Mouse (Mus musculus) stomach, embryonic 16.5 days (tissue): ENCODE measurements around the gene Gal3st4. TPM values are rescaled to one million over a fixed set of nuclear protein-coding genes. Genes with fewer than 3 reads are reported as not detected.
"Not testable (repeated sequence)": the region's sequence is repeated elsewhere in the genome, so short reads cannot be mapped to it uniquely, and the experiment has no call there.

Source experiments
- ATAC-seq: fragments of 200-750 bp; cut with Nextera tagmentation; 2 replicates; pipeline ENCODE4 v1.8.0; 2017; ENCODE audit warnings: moderate number of reproducible peaks, moderate TSS enrichment; ENCODE audit not compliant: insufficient read depth, low FRiP score
- H3K27ac ChIP-seq: fragments of 300-500 bp; sonication (generic); 2 replicates; pipeline ENCODE4 v1.5.1; 2014; ENCODE audit warnings: low read length
- H3K27me3 ChIP-seq: fragments of 300-500 bp; sonication (generic); 2 replicates; pipeline ENCODE4 v1.6.1; 2014; ENCODE audit warnings: low read length, control low read depth, mixed read lengths; ENCODE audit not compliant: control insufficient read depth, insufficient read depth
- H3K36me3 ChIP-seq: fragments of 300-500 bp; sonication (generic); 2 replicates; pipeline ENCODE4 v1.6.1; 2014; ENCODE audit warnings: low read length; ENCODE audit not compliant: control insufficient read depth, insufficient read depth
- H3K4me1 ChIP-seq: fragments of 300-500 bp; sonication (generic); 2 replicates; pipeline ENCODE4 v1.6.1; 2014; ENCODE audit warnings: low read length, control low read depth, mixed read lengths; ENCODE audit not compliant: control insufficient read depth, insufficient read depth
- H3K4me2 ChIP-seq: fragments of 300-500 bp; sonication (generic); 2 replicates; pipeline ENCODE4 v1.6.1; 2014; ENCODE audit warnings: low read depth, low read length, mixed read lengths
- H3K4me3 ChIP-seq: fragments of 300-500 bp; sonication (generic); replicated peaks from 2 replicates; pipeline ENCODE4 v1.5.1; 2014; ENCODE audit warnings: mild to moderate bottlenecking, low read length
- H3K9ac ChIP-seq: fragments of 300-500 bp; sonication (generic); 2 replicates; pipeline ENCODE4 v1.6.1; 2014; ENCODE audit warnings: low read length
- H3K9me3 ChIP-seq: fragments of 300-500 bp; sonication (generic); replicated peaks from 2 replicates; pipeline ENCODE4 v1.6.1; 2016; ENCODE audit warnings: low read length, control low read depth; ENCODE audit not compliant: control insufficient read depth
- WGBS: fragments of 180-500 bp; shearing (Covaris S2); extraction: QIAGEN DNeasy Blood & Tissue Kit; methylation state at CpG from one replicate; pipeline ENCODE4 v1.1.7; 2014; 5-methylcytosine and 5-hydroxymethylcytosine counted together
- polyA plus RNA-seq: library from polyadenylated mRNA; unstranded; fragments of >200 nt; fragmentation: Nextera tagmentation; extraction: Ambion mirVana; gene quantifications from 2 replicates; pipeline ENCODE4 v1.2.1, GENCODE M21; 2015

Gal3st4 gene
- polyA plus RNA-seq, 1 experiment from 2014 or later: 3.8 TPM

DNA sequence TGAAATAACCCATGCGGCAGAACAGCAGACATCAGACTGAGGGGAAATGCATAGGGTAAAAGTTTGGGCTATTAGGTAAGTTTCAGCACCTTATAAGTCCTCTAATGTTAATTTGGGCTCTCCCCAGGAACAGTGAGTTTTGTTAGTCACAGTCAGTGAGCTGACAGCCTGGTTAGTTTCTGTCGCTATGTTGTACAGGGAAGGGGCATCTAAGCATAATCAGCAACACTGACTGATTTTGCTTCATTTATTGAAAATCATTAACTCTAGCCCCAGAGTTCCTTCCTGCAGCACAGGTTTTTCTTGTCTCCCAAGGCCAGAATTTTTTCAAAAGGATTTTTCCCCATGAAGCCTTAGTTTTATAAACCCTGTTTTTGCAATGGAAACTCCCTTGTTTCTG, 38.9 kb downstream of the Gal3st4 start:
- no peak overlapping the region for H3K9ac ChIP-seq
- no peaks in the 10 kb centered on the region for H3K36me3 ChIP-seq
- H3K27me3 ChIP-seq: no peaks in the 10 kb centered on the region
- H3K4me3 ChIP-seq: no peak overlapping the region
- H3K9me3 ChIP-seq: no peaks in the 10 kb centered on the region
- no peaks in the 10 kb centered on the region for H3K4me1 ChIP-seq
- no peak for ATAC-seq
- no peak overlapping the region for H3K4me2 ChIP-seq
- WGBS: 71% methylated on average over 2 of the region's 2 CpGs
- no peak overlapping the region for H3K27ac ChIP-seq

DNA sequence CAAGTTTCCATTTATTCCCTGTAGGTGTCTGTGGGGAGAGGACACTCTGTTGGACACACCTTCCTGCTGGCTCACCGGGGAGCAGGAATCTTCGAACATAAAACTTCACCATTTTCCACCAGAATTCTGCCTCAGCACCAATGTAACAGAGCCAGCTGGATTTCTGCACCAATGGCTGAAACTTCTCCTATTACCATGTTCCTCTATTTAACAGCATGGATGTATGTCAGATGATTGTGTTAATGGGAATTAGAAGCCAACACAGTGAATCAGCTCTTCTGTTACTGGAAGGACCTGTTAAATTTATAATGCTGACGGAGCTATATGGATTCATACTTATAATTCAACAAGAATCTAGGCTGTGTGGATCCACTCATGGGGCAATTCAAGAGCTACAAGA, 43.1 kb downstream of the Gal3st4 start:
- no peak overlapping the region for H3K9ac ChIP-seq
- H3K9me3 ChIP-seq: no peaks in the 10 kb centered on the region
- no peaks in the 10 kb centered on the region for H3K27me3 ChIP-seq
- H3K27ac ChIP-seq: no peak overlapping the region
- WGBS: 88% methylated on average over 3 of the region's 3 CpGs
- H3K4me1 ChIP-seq: no peaks in the 10 kb centered on the region
- ATAC-seq: no peak
- no peak overlapping the region for H3K4me3 ChIP-seq
- H3K36me3 ChIP-seq: no peaks in the 10 kb centered on the region
- no peak overlapping the region for H3K4me2 ChIP-seq

DNA sequence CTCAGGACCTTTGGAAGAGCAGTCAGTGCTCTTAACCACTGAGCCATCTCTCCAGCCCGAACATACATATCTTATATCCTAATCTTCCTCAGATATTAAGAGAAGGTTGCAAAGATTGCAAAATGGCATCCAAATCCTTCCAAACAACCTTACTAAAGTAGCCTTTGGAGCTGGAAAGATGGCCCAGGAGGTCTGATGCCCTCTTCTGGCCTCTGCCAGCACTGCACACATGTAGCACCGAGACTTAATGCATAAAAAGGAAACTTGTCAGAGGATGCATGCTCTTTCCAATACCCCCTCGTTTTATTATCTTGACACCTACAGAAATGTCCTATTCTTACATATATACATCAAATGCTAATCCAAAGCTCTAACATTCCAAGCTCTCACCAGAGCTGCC, 44.6 kb downstream of the Gal3st4 start:
- Histone ChIP-seq H3K36me3 (no peaks in the 10 kb centered on the region), H3K4me3 (no peak overlapping the region), H3K4me2 (no peak overlapping the region), H3K27me3 (no peaks in the 10 kb centered on the region), H3K9me3 (no peaks in the 10 kb centered on the region), H3K4me1 (no peaks in the 10 kb centered on the region), H3K27ac (no peak overlapping the region), H3K9ac (no peak overlapping the region)
- no peak for ATAC-seq
- 59% methylated on average over 3 of the region's 3 CpGs for WGBS

DNA sequence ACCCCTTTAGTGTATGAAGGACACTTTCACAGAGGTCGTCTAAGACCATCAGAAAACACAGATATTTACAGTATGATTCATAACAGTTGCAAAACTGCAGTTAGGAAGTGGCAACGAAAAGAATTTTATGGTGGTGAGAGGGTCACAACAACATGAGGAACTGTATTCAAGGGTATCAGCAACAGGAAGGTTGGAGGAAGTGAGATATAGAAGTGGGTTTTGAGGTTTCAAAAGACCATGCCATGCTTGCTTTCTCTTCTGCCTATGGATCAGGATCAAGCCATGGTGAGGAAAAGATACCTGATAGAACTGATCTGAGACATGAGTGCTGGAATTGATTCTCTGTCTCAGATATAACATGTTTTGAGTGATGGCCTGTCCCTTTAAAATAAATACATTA, 45.3 kb downstream of the Gal3st4 start:
- no peak for ATAC-seq
- H3K36me3 ChIP-seq: no peaks in the 10 kb centered on the region
- H3K4me3 ChIP-seq: no peak overlapping the region
- H3K9me3 ChIP-seq: no peaks in the 10 kb centered on the region
- no peak overlapping the region for H3K4me2 ChIP-seq
- no peak overlapping the region for H3K27ac ChIP-seq
- no peaks in the 10 kb centered on the region for H3K4me1 ChIP-seq
- H3K27me3 ChIP-seq: no peaks in the 10 kb centered on the region
- 71% methylated on average over 2 of the region's 2 CpGs for WGBS
- no peak overlapping the region for H3K9ac ChIP-seq

DNA sequence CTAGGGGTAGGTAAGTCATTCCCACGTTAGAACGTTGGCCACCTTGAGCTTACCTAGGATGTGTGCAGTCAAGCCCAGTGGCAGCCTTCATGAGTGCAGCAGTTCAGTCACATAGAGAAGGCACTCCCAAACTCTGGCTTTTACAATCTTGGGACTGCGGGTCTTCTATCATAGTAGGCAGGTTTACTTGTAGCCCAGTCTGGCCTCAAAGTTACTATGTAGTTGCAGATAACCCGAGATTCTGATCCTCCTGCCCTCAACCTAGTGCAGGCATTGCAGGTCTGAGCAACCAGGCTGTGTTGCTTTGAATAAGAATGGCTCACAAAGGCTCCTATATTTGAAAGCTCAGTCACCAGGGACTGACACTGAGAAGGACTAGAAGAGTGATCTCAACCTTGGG, 46.1 kb downstream of the Gal3st4 start:
- no peaks in the 10 kb centered on the region for H3K36me3 ChIP-seq
- no peaks in the 10 kb centered on the region for H3K9me3 ChIP-seq
- no peak overlapping the region for H3K27ac ChIP-seq
- no peak overlapping the region for H3K4me3 ChIP-seq
- H3K4me1 ChIP-seq: no peaks in the 10 kb centered on the region
- ATAC-seq: no peak
- H3K4me2 ChIP-seq: no peak overlapping the region
- no peak overlapping the region for H3K9ac ChIP-seq
- H3K27me3 ChIP-seq: no peaks in the 10 kb centered on the region
- 69% methylated on average over 4 of the region's 4 CpGs for WGBS

DNA sequence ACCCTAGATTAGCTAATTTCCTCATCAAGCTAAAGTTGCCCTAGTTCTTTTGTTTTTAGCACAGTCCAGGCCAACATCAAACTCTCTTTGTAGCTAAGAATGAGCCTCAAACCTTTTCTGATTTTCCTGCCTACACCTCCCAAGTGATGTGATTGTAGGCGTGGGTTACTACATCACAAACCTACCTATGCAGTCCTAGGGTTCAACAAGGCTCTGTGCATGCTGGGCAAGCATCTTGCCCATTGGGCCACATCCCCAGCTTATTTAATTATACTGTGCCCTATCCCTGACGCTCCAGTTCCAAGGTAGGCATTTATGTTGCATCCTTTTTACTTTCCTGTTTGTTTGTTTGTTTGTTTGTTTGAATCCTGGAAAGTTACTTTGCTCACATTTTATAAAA, 46.9 kb downstream of the Gal3st4 start, which contains the start of gene Nxpe5:
TSS of gene Nxpe5 (plus strand) at position 199 of the 400 bp plus-strand sequence.
- Histone ChIP-seq H3K27ac (no peak within 1 kb of the TSS), H3K4me2 (no peak within 1 kb of the TSS), H3K4me3 (no peak within 1 kb of the TSS), H3K27me3 (no peaks in the 10 kb centered on the region), H3K9me3 (no peaks in the 10 kb centered on the region), H3K4me1 (no peaks in the 10 kb centered on the region), H3K36me3 (no peaks in the 10 kb centered on the region), H3K9ac (no peak within 1 kb of the TSS)
- 48% methylated on average over 2 of the region's 2 CpGs for WGBS
- ATAC-seq: no peak

DNA sequence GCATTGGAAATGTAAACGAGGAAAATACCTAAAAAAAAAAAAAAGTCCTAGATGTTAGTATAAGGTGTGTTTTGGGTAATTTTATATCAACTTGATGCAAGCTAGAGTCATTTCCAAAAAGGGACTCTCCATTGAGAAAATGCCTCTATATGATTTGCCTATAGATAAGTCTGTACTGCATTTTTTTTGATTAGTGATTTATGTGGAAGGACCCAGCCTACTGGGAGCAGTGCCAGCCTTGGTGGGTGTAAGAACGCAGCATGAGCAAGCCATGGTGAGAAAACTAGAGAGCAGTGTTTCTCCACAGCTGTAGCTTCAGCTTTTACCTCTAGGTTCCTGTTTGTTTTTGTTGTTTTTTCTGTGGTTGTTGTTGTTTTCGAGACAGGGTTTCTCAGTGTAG, 49.4 kb downstream of the Gal3st4 start:
- Histone ChIP-seq H3K4me1 (no peaks in the 10 kb centered on the region), H3K4me2 (no peak overlapping the region), H3K9me3 (no peaks in the 10 kb centered on the region), H3K36me3 (no peaks in the 10 kb centered on the region), H3K9ac (no peak overlapping the region), H3K27ac (no peak overlapping the region), H3K4me3 (no peak overlapping the region), H3K27me3 (no peaks in the 10 kb centered on the region)
- no peak for ATAC-seq
- 49% methylated on average over 3 of the region's 3 CpGs for WGBS

DNA sequence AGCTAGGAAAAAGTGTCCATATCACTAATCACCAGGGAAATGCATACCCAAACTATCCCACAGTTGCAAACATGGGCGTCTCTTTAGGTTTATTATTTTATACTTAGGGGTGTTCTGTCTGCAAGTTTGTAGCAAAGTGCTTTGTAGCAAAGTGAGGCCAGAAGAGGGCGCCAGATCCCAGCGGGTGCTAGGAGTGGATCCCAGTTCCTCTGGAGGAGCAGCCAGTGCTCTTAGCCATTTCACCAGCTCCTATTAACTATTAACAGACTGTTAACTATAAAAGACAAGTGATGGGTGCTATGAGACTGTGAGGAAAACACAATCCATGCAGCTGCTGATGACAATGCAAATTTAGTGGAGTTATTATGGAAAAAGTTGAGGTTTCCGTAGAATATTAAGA, 50.5 kb downstream of the Gal3st4 start:
- no peak overlapping the region for H3K4me2 ChIP-seq
- no peaks in the 10 kb centered on the region for H3K27me3 ChIP-seq
- no peak overlapping the region for H3K9ac ChIP-seq
- ATAC-seq: no peak
- 22% methylated on average over 4 of the region's 4 CpGs for WGBS
- no peak overlapping the region for H3K27ac ChIP-seq
- no peaks in the 10 kb centered on the region for H3K4me1 ChIP-seq
- no peak overlapping the region for H3K4me3 ChIP-seq
- no peaks in the 10 kb centered on the region for H3K9me3 ChIP-seq
- no peaks in the 10 kb centered on the region for H3K36me3 ChIP-seq

DNA sequence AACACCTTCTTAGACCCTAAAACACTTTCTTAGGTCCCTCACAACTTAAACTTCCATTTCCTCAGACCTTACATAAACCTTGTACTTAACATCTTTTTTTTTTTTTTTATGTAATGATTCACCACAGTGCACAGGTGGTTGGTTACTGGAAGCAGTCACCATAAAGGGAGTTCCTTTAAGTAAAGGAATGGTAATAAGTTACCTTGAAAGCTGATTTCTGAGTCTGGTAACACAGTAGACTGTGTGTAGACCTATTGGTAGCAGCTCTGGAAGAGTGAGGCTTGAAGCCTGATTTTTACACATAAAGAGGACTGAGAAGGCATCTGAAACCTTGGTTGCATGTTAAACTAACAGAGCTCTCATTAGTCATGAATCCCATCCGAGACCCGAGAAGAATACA, 52.8 kb downstream of the Gal3st4 start:
- WGBS: 46% methylated on average over 2 of the region's 2 CpGs
- ATAC-seq: no peak
- H3K27ac ChIP-seq: no peak overlapping the region

DNA sequence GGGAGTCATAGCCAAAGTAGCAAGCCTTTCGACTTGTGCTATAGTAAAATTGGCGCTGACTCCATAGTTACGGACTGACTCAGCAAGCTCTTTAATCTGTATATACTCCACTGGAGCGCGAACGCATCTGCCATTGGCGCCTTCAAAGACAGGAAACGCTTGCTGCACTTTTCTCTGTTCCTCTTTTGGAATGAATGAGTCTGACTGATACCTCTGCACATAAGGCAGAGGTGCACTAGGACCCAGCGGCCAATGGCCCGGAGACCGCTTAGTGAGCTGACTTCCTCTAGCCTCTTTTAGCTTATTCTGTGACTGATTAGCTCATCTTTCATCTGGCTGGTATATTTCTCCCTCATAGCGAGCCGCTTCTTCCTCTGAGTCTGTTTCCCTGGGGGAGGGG, 56.0 kb downstream of the Gal3st4 start:
- 95% methylated on average over 13 of the region's 13 CpGs for WGBS
- not testable (repeated sequence) for H3K4me2 ChIP-seq, H3K36me3 ChIP-seq, H3K9me3 ChIP-seq, ATAC-seq, H3K9ac ChIP-seq, H3K27me3 ChIP-seq, H3K4me1 ChIP-seq, H3K4me3 ChIP-seq, H3K27ac ChIP-seq

More for the DNA sequence above, 52.8 kb downstream of the Gal3st4 start:
- Histone ChIP-seq H3K9ac (no peak overlapping the region), H3K4me2 (no peak overlapping the region), H3K4me3 (no peak overlapping the region), H3K4me1 (no peaks in the 10 kb centered on the region), H3K27me3 (no peaks in the 10 kb centered on the region), H3K36me3 (no peaks in the 10 kb centered on the region), H3K9me3 (peaks cover 3% of the 10 kb centered on the region; the same call in 1 of the 2 replicates)
